Mouse (Mus musculus): ENCODE results near the gene Dtx2.

The Dtx2 gene

DNA sequence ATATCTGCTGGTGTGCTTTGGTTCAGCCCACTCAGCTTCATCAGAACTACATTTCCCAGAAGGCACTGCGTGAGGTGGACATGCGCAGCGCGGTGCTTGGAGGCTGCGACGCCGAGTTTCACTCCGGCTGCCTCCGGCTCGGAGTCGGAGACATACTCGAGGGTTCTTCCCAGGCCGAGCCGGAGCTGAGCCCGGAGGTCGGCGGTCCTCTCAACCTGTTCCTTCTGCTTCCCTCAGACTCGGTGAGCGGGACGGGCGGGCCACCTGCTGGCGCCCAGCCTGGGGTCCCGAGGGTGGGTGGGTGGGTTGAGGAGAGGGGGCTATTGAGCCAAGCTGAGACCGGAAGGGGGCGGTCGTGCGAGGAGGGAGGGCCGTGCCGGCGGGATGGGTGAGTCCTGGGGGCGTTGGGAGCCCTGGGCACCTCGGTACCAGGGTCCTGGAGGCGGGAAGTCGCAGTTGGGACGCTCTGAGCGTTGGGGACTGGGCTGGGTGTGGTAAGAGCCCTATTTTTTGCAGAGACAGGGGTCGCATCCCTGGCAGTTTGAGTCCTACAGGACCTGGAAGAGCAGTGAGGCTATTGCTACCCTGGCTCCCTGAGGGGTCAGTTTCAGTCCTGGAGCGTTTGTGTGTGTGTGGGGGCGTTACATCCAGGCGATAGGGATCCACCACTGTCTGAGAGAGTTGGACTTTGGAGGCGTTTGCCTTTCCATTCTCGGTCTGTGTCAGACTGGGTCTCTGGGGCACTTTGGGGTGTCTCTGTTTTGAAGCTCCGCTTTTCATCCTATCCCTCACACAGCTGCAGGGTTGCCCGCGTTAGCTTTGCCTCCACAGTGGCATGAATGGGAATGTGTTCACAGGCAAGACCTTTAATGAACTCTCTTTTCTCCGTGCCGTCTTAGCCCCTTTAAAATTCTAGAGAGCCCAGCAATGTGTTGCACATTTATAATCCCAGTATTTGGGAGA is at the start of gene Dtx2:
Gene Dtx2 (plus strand): TSS at position 76 of the 963 bp plus-strand sequence.
- peak; percentile 68 for DNase-seq (ENCODE audit: low read depth, low spot score)

DNA sequence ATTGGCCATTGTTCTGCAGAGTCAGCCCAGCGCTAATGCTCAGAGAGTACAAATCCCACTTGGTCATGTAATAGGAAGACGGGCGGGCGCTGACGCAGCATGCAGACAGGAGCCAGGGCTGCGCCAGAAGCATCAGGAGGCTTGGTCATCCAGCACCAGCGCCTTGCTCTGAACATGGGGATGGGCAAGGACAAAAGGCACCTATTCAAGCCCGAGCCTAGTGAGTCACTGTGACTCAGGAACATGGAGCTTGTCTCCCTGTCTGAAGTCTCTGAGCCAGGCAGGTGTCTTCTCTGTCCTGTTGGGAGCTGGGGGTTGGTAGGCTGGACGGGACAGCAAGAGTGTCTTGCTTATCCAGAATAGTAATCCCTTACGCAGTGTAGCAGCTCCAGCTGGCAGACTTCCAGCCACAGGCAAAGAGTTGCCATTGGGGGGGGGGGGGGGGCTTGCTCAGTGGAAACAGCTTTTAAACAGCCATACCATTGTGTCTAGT is 48.6 kb upstream of the Dtx2 start:
- DNase-seq (ENCODE audit: low read depth, low spot score): no peak

- no peak for DNase-seq (ENCODE audit: low read depth, low spot score)
These were observed 48.0 kb upstream of the Dtx2 start for GRCm38 (mm10) chr5:135946621-135947020.

- DNase-seq (ENCODE audit: low read depth, low spot score): peak; percentile 73
These were observed 43.7 kb upstream of the Dtx2 start for GRCm38 (mm10) chr5:135950710-135951412.

GRCm38 (mm10) chr5:135951660-135952059 is 42.9 kb upstream of the Dtx2 start:
- DNase-seq (ENCODE audit: low read depth, low spot score): no peak

DNA sequence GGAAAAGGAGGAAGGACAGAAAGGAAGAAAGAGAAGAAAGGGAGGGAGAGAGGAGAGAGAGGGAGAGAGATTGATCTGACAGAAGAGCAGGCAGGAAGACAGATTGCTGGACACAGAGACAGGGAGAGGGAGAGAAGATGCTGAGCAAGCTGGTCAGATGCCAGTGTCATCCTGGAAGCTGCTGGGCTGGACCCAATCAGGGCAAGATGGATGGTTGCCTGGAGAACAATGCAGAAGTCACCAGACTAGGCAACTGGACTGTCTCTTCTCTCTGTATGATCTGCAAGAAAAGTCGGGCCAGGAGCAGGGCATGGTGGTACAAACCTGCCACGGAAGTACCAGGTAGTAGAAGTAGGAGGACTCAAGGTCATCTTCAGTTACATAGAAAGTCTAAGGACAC is 41.8 kb upstream of the Dtx2 start:
- no peak for DNase-seq (ENCODE audit: low read depth, low spot score)

DNA sequence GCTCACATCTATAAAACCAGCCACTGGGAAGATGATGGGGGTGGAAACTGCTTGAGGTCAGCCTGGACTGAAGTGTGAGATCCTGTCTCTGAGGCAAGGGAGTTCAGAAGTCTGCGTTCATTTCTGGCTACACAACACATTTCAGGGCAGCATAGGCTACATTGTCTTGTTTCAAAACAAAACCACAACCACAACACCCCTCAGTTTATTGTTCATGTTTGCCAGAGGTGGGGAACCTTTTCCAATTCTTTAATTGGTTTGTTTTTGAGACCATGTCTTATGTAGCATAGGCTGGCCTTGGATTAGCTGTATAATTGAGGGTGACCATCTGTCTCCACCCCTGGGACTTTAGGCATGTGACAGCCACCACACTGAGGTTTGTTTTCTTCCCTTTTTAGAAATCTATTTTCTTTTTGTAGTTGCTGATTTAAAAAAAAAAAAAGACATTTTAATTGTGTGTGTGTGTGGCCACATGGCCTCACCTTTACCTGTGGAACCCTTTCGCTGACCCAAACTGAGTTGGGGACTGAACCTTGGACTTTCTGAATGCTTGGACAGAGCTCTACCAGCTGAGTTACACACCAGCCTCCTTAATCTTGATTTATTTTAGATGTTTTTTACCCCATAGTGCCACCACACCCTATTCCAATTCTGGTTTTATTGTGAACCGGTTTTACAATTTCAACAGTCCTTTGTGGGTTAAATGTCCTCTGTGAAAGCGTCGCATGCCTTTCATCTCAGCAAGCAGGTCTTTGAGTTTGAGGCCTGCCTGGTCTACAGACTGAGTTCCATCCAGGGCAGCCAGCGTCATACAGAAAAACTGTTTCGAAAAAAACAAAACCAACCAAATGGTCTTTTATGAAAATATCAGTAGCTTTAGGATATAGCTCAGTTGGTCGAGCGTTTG is 38.0 kb upstream of the Dtx2 start:
- no peak for DNase-seq (ENCODE audit: low read depth, low spot score)

DNA sequence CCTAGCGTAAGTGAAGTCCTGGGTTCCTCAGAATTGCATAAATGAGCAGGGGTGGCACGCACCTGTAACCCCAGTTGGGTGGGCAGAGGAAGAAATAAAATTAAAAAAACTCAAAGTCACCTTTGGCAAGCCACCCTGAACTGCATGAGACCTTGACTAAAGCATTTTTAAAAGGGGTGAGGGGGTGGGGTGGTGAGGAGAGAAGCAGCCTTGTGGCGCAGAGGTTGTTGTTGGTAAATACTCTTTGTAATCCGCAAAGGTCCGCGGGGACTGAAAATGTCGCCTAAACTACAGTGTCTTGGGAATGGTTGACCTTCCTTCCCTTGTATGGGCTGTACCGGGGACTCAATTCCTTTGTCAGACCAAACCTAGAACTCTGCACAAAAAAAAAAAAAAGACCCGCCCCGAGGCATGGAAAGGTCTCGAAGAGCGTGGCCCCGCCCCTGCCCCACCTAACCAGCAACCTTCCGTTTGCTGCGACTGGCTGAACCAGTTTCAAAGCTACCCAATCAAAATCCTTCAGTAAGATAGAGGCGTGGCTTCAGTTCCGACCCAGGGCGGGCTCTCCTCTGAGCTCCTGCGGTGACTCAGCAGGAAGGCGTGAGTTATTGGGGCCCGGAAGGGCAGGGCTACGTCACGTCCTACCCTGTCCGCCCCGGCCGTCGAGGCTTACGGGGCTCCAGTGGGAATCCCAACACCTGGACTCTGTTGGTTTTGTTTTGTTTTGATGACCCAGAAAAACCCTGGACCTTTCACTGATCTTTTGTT is 37.2 kb upstream of the Dtx2 start:
- peak; percentile 97 for DNase-seq (ENCODE audit: low read depth, low spot score)

GRCm38 (mm10) chr5:135958367-135958766 is 36.2 kb upstream of the Dtx2 start:
- no peak for DNase-seq (ENCODE audit: low read depth, low spot score)

- DNase-seq (ENCODE audit: low read depth, low spot score): no peak
These were observed 34.7 kb upstream of the Dtx2 start for GRCm38 (mm10) chr5:135959911-135960310.

GRCm38 (mm10) chr5:135960909-135961635 is 33.5 kb upstream of the Dtx2 start:
- no peak for DNase-seq (ENCODE audit: low read depth, low spot score)

GRCm38 (mm10) chr5:135962125-135962491 is 32.5 kb upstream of the Dtx2 start:
- DNase-seq (ENCODE audit: low read depth, low spot score): no peak

DNA sequence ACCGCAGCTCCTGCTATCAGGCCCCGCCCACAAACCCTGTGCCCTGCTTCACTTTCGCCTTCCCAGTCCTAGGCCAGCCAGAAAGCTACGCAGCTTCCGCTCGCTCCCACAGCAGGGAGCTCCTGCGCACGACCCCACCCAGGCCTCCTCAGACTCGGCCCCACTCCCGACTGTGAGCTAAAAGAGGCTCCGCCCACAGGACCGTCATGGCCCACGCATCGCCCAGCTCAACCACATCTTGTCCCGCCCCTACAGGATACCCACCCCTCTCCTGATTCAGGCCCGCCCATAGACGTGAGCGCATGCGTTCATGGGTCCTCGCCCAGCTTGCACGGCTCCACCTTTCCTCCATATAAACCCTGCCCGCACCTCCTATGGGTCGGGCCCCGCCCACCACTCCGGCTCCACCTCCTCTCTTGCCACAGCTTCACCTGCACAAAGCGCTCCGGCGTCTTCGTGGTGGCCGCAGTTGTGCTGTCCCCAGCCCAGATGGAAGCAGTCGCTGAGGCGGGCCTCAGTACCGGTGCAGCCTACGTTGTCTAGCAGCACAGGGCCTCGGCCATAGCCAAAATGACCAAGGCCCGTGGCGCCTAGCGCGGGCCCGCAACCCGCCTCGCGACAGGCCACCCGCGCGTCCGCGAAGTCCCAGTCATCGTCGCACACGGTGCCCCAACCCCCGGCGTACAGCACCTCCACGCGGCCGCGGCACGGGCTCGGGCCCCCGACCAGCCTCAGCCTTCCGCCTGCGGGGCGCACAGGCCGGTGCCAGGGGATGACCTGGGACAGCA is 31.9 kb upstream of the Dtx2 start:
- peak; percentile 97 for DNase-seq (ENCODE audit: low read depth, low spot score)

- DNase-seq (ENCODE audit: low read depth, low spot score): no peak
These were observed 31.3 kb upstream of the Dtx2 start for GRCm38 (mm10) chr5:135963280-135963627.

GRCm38 (mm10) chr5:135965501-135965930 is 29.1 kb upstream of the Dtx2 start:
- DNase-seq (ENCODE audit: low read depth, low spot score): no peak

DNA sequence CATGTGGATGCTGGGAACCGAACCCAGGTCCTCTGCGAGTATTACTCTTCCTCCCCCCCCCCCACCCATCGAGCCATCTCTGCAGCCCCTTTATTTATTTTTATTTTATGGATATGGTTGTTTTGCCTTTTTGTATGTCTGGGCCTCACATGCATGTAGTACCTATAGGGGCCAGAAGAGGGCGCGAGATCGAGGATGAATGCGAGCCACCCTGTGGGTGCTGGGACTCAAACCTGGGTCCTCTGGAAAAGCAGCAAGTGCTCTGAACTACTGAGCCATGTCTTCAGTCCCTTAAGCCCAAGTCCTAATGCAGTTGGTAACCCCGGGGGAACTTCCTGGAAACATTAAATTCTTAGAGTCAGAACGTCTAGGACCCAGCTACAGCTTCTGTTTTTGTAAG is 27.7 kb upstream of the Dtx2 start:
- DNase-seq (ENCODE audit: low read depth, low spot score): no peak

DNA sequence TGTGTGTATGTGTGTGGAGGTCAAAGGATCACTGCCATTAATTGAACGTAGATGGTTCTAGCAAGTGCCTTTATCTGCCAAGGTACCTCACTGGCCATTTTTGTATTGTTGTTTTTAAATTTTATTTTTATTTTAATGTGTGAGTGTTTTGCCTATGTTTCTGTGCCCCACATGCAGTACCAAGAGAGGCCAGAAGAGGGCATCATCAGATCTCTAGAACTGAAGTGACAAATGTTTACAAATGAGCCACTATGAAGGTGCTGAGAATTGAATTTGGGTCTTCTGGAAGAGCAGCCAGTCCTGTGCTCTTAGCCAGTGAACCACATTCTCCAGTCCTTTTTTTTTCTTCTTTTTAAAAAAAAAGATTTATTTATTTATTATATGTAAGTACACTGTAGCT is 25.8 kb upstream of the Dtx2 start:
- no peak for DNase-seq (ENCODE audit: low read depth, low spot score)

DNA sequence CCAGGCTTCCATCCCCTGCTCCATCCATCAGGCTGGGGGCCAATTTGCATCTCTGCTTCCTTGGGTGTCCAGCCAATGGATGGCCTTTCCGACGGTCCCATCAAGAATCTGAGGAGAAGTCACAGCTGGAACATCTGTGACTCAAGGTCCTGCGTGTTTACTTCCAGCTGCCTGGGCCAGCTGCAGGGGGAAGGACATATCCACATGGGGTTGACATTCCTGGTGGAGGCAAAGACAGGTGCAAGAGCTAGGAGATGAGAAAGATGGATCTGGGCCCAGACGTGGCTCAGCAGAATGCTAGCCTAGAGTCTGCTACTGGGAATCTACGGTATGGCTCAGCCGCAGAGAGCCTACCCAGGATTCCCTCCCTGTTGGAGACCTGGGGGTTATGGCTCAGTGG is 24.4 kb upstream of the Dtx2 start:
- DNase-seq (ENCODE audit: low read depth, low spot score): no peak

DNA sequence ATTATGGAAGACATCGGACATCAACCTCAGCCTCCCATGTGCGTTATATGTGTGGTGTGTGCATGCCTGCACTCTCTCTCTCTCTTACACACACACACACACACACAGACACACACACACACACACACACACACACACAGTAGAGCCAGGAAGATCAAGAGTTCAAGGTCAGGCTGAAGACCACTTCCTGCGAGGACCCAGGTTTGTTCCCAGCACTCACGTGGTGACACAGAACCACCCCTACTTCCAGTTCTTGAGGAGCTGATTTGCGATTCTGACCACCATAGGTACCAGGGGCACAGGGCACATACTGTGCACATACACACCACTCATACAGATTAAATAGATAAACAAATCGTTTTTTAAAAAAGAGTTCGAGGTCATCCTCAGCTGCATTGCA is 22.7 kb upstream of the Dtx2 start:
- DNase-seq (ENCODE audit: low read depth, low spot score): no peak
